Mouse (Mus musculus) thymus, postnatal 36 days (tissue): ENCODE measurements around the gene Cdhr4.
A peak's percentile ranks its signal among the peaks of the same experiment; 100 is the strongest.
"Not testable (repeated sequence)": the region's sequence is repeated elsewhere in the genome, so short reads cannot be mapped to it uniquely, and the experiment has no call there.

Experiments
- DNase-seq, 2 experiments: peaks; one replicate each; pipeline ENCODE4 v3.0.0; 2022; ENCODE audit warnings: mixed read lengths in 2 of 2

Cdhr4 gene

DNA sequence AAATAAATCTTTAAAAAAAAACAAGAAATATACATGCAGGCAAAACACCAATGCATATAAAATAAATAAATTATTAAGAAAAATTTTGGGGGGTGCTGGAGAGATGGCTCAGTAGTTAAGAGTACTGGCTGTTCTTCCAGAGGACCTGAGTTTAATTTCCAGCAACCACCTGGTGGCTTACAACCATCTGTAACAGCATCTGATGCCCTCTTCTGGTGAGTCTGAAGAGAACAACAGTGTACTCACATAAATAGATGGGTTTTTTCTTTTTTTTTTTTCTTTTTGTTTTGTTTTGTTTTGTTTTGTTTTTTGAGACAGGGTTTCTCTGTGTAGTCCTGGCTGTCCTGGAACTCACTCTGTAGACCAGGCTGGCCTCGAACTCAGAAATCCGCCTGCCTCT lies 21.3 kb downstream of the Cdhr4 start:
- not testable (repeated sequence) for DNase-seq

GRCm38 (mm10) chr9:108017127-108017526 lies 24.8 kb downstream of the Cdhr4 start:
- DNase-seq, result no peak

GRCm38 (mm10) chr9:108020741-108021140 lies 28.4 kb downstream of the Cdhr4 start:
- DNase-seq, result no peak

- no peak for DNase-seq
These were observed 30.9 kb downstream of the Cdhr4 start for GRCm38 (mm10) chr9:108023216-108023615.

DNA sequence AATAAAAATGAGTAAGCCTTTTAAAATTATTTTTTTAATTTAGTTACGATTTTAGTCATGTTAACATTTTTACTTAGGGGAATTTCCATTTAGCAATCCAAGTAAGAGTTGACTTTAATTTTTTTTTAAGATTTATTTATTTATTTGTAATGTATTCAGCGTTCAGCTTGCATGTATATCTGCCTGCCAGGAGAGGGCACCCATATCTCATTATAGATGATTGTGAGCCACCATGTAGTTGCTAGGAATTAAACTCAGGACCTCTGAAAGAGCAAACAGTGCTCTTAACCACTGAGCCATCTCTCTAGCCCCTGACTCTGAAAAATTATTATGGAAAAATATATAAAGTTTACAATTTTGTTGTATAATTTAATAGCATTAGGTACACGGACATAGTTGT lies 34.3 kb downstream of the Cdhr4 start:
- no peak for DNase-seq

- DNase-seq, result no peak
These were observed 35.6 kb downstream of the Cdhr4 start for GRCm38 (mm10) chr9:108027867-108028266.

- no peak for DNase-seq
These were observed 39.8 kb downstream of the Cdhr4 start for GRCm38 (mm10) chr9:108032126-108032525.

GRCm38 (mm10) chr9:108035331-108036156 lies 43.2 kb downstream of the Cdhr4 start:
- no peak for DNase-seq

DNA sequence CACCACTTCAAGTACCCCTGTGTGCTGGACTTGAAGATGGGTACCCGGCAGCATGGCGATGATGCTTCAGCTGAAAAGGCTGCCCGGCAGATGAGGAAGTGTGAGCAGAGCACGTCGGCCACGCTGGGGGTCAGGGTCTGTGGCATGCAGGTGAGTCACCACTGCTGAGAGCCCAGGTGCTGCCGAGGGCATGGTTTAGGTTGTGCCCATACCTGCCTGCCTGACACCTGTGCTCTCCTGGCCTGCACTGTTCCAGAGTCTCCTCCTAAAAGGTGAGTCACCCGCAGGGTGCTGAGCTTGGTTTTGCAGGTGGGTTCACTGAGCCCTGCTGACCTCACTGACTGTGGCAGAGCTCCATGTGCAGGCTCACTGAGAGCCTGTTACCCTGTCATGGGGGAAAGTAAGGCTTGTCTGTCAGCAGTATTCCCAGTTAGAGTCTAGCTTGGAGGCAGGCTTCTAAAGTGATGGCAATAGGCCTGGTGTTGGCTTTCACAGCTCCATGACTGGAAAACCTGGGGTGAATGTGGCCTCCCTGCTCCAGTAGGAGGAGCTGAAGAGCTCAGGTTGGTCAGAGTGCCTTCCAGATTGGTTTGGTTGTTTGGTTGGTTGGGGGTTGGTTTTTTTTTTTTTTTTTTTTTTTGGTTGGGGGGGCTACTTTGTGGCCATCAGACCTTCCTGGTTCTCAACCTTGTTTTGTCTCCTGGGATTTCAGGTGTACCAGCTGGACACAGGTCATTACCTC lies 52.6 kb downstream of the Cdhr4 start:
- no peak for DNase-seq

GRCm38 (mm10) chr9:108046582-108046981 lies 54.3 kb downstream of the Cdhr4 start:
- DNase-seq, result peak in 1 of 2 experiments; percentile 7

GRCm38 (mm10) chr9:108047601-108048565 lies 55.6 kb downstream of the Cdhr4 start:
- peak in 1 of 2 experiments; percentile 15 for DNase-seq

DNA sequence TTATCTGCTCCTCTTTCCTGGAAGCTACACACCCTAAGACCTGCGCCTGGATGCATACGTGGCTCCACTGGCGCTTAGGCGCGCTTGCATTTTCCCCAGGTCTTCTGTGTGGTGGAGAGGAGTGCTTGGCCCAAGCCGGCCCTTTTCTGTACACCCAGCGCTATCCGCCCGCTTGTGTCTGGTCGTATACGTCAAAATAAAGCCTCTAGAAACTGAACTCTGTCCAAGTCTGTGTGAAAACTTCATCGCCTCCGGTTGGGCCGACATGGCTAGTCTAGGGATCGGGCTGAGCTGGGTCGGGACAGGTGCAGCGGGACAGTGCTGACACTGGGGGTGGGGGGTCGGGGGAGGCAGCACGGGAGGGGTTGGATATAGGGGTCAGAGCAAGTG lies 56.3 kb downstream of the Cdhr4 start:
- DNase-seq, result no peak

DNA sequence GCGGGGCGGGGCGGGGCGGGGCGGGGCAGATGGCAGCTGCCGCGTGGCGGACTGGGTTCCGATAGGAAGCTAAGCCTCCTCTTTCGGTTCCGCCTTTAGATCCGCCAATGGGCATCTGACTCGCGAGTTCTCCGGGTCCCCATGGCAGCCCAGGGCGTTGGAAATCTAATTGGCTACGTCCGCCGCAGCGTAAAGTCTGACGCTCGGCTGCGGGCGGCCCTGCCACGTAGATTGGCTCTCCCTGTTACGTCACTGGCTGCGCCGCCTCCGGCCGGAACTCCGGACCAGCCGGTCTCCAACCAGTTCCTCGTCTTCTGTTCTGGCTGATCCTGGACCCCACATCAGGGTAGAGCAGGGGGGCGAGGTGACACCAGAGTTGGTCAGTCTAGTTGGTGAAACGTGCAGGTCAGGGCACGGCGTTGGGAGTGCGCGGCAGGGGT lies 56.7 kb downstream of the Cdhr4 start, which contains the start of gene Gmppb:
TSS of gene Gmppb (plus strand) at position 227 of the 440 bp plus-strand sequence.
- DNase-seq, result peak; percentile 87 to 94
